Mouse (Mus musculus) midbrain, postnatal 0 days (tissue): ENCODE results near the gene Akap13. TPM values are rescaled to one million over a fixed set of nuclear protein-coding genes. Genes with fewer than 3 reads are reported as not detected.

Experiments
- ATAC-seq: fragments of 200-750 bp; cut with Nextera tagmentation; 2 replicates; pipeline ENCODE4 v1.8.0; 2017; ENCODE audit warnings: moderate number of reproducible peaks, mild to moderate bottlenecking, moderate TSS enrichment, moderate library complexity; ENCODE audit not compliant: low FRiP score
- DNase-seq: peaks from one replicate; pipeline ENCODE4 v3.0.0-alpha.2; 2015; ENCODE audit warnings: low spot score
- H3K27ac ChIP-seq: fragments of 300-500 bp; sonication (generic); 2 replicates; pipeline ENCODE4 v1.5.1; 2014; ENCODE audit warnings: low read depth, mild to moderate bottlenecking, low read length, mixed read lengths
- H3K27me3 ChIP-seq: fragments of 300-500 bp; sonication (generic); 2 replicates; pipeline ENCODE4 v1.6.1; 2014; ENCODE audit warnings: low read length, control low read depth, mixed read lengths; ENCODE audit not compliant: insufficient read depth
- H3K36me3 ChIP-seq: fragments of 300-500 bp; sonication (generic); 2 replicates; pipeline ENCODE4 v1.6.1; 2014; ENCODE audit warnings: low read length, control low read depth, mixed read lengths; ENCODE audit not compliant: insufficient read depth
- H3K4me1 ChIP-seq: fragments of 300-500 bp; sonication (generic); 2 replicates; pipeline ENCODE4 v1.6.1; 2014; ENCODE audit warnings: mild to moderate bottlenecking, control low read depth, antibody characterized with exemption, low read length, mixed read lengths; ENCODE audit not compliant: insufficient read depth
- H3K4me2 ChIP-seq: fragments of 300-500 bp; sonication (generic); 2 replicates; pipeline ENCODE4 v1.6.1; 2014; ENCODE audit warnings: low read depth, mild to moderate bottlenecking, low read length, mixed read lengths; ENCODE audit not compliant: poor library complexity, severe bottlenecking
- H3K4me3 ChIP-seq: fragments of 300-500 bp; sonication (generic); 2 replicates; pipeline ENCODE4 v1.5.1; 2014; ENCODE audit warnings: low read depth, mild to moderate bottlenecking, low read length, moderate library complexity
- H3K9ac ChIP-seq: fragments of 300-500 bp; sonication (generic); replicated peaks from 2 replicates; pipeline ENCODE4 v1.6.1; 2014; ENCODE audit warnings: mild to moderate bottlenecking, low read length, moderate library complexity, mixed read lengths; ENCODE audit not compliant: poor library complexity, severe bottlenecking
- H3K9me3 ChIP-seq: fragments of 300-500 bp; sonication (generic); 2 replicates; pipeline ENCODE4 v1.6.1; 2016; ENCODE audit warnings: low read length, control low read depth
- CTCF ChIP-seq: IDR thresholded peaks from 2 replicates; pipeline ENCODE4 v1.5.1; 2016; ENCODE audit warnings: antibody characterized with exemption, mild to moderate bottlenecking
- WGBS: fragments of 180-500 bp; shearing (Covaris S2); extraction: QIAGEN DNeasy Blood & Tissue Kit; methylation state at CpG from one replicate; pipeline ENCODE4 v1.1.7; 2014; 5-methylcytosine and 5-hydroxymethylcytosine counted together
- polyA plus RNA-seq: library from polyadenylated mRNA; unstranded; fragments of >200 nt; fragmentation: Nextera tagmentation; extraction: Ambion mirVana; gene quantifications from 2 replicates; pipeline ENCODE4 v1.2.1, GENCODE M21; 2015
- total RNA-seq: library from RNA; depleted of rRNA; stranded (reverse); fragments of >200 nt; gene quantifications from 2 replicates; pipeline ENCODE4 v1.2.3, GENCODE M21; 2014

The Akap13 gene
- total and polyA plus RNA-seq, 2 experiments from 2014 or later: 11.7 to 24.6 TPM

DNA sequence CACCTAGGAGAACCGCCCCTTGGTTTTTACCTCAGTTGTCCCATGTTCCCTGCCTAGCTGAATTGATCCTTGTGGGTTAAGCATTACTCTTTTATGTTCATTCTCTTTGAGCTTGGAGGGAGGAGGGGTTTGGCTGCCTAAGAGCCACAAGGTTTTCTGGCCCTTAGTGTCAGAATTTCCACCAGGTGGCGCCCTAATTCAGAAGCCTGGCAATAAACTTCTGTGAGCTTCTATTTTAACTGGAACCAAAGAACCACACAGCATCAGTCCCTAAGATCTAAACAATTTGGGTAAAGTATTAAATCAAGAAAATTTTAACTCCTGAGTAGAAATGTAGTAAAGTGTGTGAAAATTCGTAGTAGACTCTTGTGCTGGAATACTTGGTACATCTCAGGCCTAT lies 184.2 kb downstream of the Akap13 start:
- no peak for ATAC-seq

DNA sequence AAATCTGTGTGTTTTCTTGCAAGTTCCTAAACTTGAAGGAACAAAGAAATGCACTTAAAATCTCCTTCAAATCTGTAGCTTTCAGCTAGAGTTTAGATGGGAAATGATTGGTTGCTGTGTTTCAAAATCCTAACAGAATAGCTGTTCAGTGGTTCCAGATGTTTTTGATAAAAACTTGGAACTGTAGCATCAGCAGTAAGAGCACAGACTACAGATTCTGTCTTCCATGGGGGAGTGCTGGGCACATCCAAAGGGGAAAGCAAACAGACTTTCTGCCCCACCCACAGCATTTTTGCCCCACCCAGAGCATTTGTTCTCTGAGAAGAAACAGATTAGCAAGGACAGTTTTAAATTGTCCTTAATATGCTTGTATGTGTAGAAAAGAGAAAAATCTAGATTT lies 184.7 kb downstream of the Akap13 start:
- Histone ChIP-seq H3K9me3 (no peaks in the 10 kb centered on the region), H3K36me3 (no peaks in the 10 kb centered on the region), H3K27me3 (no peaks in the 10 kb centered on the region), H3K27ac (no peak overlapping the region), H3K4me3 (no peak overlapping the region), H3K9ac (no peak overlapping the region), H3K4me1 (no peaks in the 10 kb centered on the region), H3K4me2 (no peak overlapping the region)
- ATAC-seq: no peak
- DNase-seq: no peak
- TF ChIP-seq CTCF: no peak

More for the DNA sequence above, 184.2 kb downstream of the Akap13 start:
- Histone ChIP-seq H3K4me1 (no peaks in the 10 kb centered on the region), H3K4me3 (no peak overlapping the region), H3K9ac (no peak overlapping the region), H3K4me2 (no peak overlapping the region), H3K9me3 (no peaks in the 10 kb centered on the region), H3K36me3 (no peaks in the 10 kb centered on the region), H3K27me3 (no peaks in the 10 kb centered on the region), H3K27ac (no peak overlapping the region)
- whole genome bisulfite sequencing: 29% methylated on average over 3 of the region's 3 CpGs
- peak; percentile 78 for DNase-seq
- peak; percentile 76 for TF ChIP-seq CTCF

DNA sequence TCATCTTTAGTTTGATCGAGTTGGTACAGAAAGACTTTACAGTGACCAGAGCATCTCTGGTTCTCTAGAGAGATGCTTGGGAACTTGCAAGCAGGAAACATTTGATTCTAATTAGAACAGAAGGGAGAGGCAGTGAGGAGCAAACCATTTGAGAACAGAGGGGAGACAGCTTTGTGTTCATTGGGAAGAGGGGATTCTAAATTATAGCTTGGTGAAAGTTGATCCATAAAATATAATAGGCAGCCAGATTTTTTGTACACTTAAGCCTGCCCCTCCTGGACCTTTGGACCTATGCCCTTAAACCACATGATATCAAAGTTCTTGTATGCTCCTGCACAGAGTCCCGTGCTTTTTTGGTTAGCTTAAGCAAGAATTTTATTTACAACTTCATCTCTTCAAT lies 185.3 kb downstream of the Akap13 start:
- no peaks in the 10 kb centered on the region for H3K4me1 ChIP-seq
- WGBS: 70% methylated on average over 2 of the region's 2 CpGs
- TF ChIP-seq CTCF: no peak
- H3K9ac ChIP-seq: no peak overlapping the region
- no peak for ATAC-seq
- no peaks in the 10 kb centered on the region for H3K9me3 ChIP-seq
- DNase-seq: no peak
- no peak overlapping the region for H3K27ac ChIP-seq
- no peaks in the 10 kb centered on the region for H3K36me3 ChIP-seq
- H3K4me2 ChIP-seq: no peak overlapping the region
- H3K4me3 ChIP-seq: no peak overlapping the region
- no peaks in the 10 kb centered on the region for H3K27me3 ChIP-seq

DNA sequence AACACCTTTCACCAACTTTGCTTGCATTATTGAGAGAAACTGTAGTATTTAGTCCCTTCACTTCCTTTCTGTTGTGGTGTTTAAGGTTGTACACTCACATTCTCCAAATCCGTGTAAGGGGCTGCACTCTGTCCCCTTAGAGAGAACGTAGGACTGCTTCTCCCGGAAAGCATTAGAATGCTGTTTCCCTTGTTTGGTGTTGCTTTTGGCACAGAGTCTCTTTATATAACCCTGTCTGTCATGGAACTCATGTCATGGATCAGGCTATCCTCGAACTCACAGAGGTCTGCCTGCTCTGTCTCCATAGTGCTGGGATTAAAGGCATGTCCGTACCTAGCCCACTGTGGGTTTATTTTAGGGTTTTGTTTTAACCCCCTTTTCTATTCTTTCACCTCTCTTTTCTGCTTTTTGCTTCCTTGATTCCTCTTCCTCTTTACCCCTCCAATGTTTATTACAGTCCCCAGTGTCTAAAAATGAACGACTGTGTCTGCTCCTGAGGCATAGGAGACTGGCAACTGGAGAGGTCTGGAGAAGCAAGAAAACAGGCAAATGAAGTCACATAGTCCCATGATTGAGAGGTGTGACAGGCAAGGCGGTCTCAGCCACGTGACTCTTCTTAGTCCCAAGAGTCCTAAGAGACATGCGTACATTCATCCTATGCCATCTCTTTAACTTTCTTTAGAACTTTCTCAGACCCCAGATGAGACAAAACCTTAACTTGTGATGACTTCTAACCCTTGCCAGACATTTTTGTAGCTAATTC lies 186.3 kb downstream of the Akap13 start:
- Histone ChIP-seq H3K27ac (no peak overlapping the region), H3K4me3 (peak overlapping the region; percentile 27; the same call in 1 of the 2 replicates), H3K4me2 (peak overlapping the region; percentile 48), H3K36me3 (no peaks in the 10 kb centered on the region), H3K27me3 (no peaks in the 10 kb centered on the region), H3K4me1 (no peaks in the 10 kb centered on the region), H3K9ac (no peak overlapping the region), H3K9me3 (no peaks in the 10 kb centered on the region)
- TF ChIP-seq CTCF: no peak
- DNase-seq (no peak), ATAC-seq (no peak)
- 50% methylated on average over 9 of the region's 9 CpGs for WGBS

DNA sequence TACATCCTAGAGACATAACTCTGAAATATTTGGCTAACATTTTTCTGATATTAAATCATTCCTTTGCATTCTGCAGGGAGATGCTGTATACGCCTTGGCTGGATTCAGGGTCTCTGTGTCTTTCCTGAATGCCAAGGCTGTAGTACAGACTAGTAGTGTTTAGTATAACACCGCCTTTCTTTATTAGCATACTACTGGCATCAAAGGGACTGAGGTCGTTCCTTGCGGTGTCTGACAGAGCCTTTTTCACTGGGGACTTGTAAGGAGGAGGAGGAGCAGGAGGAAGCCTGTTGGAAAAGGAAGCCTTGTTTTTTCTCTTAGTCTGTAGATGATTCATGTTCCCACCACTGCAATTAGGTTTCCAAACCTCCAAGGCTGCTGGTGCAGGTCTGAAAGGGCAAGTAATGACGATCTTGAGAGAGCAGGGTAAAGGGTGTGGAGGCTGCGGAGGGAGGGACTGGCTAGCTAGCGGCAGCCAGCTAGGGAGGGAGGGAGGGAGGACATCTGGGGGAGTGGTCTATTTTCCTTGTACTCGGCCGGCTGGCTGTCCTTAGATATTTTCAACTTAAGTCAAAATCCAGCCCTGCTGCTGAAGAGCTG lies 186.9 kb downstream of the Akap13 start:
- 3% methylated on average over 9 of the region's 9 CpGs for WGBS
- Histone ChIP-seq H3K4me2 (peak overlapping the region; percentile 48), H3K9me3 (no peaks in the 10 kb centered on the region), H3K4me3 (peak overlapping the region; percentile 27), H3K27me3 (no peaks in the 10 kb centered on the region), H3K27ac (no peak overlapping the region), H3K36me3 (no peaks in the 10 kb centered on the region), H3K9ac (no peak overlapping the region), H3K4me1 (no peaks in the 10 kb centered on the region)
- DNase-seq (peak; percentile 64), ATAC-seq (peak; percentile 78)
- TF ChIP-seq CTCF: no peak

DNA sequence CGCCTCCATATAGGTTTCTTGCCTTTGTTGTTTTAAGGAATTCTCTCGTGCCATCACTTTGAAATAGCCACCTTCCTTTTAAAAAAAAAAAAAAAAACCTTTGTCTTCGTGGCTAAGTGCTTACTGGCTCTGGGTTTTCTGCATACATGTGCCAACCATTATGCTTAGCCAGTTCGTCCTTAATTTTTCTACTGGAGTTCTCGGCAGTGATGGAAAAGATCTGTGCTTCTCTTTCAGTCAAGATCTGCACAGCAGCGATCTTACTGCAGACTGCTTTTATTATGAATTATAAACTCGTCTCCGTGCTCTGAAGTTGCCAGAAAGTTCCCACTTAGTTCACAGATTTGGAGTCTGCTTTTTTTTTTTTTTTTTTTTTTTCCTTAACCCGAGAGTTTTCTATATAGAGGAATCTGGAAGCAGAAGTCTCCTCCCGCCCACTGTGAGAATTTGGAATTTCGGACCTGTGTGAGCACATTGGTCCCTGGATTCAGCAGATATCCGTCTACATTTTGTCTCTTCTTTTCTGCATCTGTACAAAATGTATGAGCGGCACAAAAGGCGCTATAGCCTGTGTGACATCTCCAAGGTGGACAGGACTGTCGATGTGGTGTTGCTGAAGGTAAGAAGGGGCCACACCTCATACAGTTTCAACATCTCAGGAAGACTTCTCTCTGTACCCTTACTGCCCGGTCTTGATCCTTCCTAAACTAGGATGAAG lies 187.7 kb downstream of the Akap13 start:
- peak overlapping the region; percentile 48 for H3K4me2 ChIP-seq
- peak overlapping the region; percentile 27 for H3K4me3 ChIP-seq
- DNase-seq (no peak), ATAC-seq (no peak)
- no peak for TF ChIP-seq CTCF
- H3K9me3 ChIP-seq: no peaks in the 10 kb centered on the region
- H3K36me3 ChIP-seq: no peaks in the 10 kb centered on the region
- H3K27me3 ChIP-seq: no peaks in the 10 kb centered on the region
- WGBS: 40% methylated on average over 16 of the region's 16 CpGs
- no peak overlapping the region; the same call in 1 of the 2 replicates for H3K9ac ChIP-seq
- H3K27ac ChIP-seq: no peak overlapping the region; the same call in 1 of the 2 replicates
- H3K4me1 ChIP-seq: no peaks in the 10 kb centered on the region
